Mouse (Mus musculus): ENCODE measurements around the gene Nhej1.

Nhej1 gene

DNA sequence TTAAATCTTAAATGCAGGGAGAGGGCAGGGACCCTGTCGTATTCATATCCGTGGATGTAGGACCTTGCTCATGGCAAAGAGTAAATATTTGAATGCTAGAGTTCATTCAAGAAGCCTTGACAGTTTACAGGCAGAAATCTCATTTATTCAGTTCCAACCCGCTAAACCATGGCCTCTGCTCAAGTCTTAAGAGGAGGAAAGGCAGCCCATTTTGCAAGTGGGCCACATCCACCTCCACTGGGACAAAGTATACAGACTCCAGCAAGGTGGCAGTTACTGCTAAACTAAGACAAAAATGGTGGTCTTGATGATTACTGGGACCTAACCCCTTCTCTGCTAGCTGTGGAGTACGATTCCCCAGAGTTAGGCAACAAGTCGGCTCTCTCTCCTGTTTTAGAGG is 418 bp upstream of the Nhej1 start:
- DNase-seq (ENCODE audit: low spot score), result no peak

DNA sequence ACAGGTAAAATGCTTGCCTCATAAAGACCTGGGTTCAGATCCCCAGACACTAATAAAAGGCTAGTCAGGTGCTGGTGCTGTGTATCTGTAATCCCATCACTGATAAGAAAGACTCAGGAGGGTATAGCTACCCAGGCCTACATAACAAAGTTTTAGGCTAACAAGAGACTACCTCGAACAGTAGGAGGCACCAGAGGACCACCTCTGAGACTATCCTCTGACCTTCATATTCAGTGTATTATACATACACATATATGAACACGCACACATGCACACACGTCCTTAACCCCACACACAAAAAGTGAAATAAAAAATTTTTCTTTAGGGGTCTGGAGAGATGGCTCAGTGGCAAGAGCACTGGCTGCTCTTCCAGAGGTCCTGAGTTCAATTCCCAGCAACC is 2.8 kb downstream of the Nhej1 start:
- DNase-seq (ENCODE audit: low spot score), result no peak

DNA sequence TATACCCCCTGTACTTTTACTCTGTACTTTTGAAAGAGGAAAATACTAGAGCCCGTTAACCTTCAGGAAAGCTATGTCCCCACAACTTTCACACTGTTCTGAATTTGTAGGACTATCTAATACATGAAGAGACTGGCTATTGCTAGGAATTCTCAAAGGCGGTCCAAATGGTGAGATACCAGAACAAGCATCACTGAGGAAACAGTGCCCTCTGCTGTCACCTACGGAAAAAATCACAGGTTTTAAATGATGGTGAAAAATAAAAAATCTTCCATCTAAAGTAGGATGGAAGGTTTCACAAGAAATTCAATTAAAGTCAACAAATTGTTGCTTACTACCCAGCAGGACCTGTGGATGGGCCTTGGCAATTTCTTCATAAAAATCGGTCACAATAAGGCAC is 72.9 kb downstream of the Nhej1 start:
- no peak for DNase-seq (ENCODE audit: low spot score)

DNA sequence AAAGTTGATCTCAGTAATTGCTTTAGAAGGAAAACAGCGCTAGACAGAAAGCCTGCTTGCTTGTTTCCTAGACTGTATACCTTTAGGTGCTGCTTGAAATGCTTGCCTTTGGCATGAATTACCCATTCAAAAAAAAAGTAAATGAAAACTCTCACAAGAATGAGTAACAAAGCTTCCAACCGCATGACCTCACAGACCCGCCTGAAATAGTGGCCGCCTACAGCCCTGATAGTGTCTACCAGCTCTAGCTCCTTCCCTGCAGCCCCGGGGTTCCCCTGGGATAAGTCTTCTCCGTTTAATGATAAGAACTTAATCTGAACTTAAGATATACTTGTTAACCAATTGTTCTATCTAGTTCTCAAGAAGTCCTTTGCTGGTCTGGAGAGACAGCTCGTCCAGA is 73.6 kb downstream of the Nhej1 start:
- no peak for DNase-seq (ENCODE audit: low spot score)

DNA sequence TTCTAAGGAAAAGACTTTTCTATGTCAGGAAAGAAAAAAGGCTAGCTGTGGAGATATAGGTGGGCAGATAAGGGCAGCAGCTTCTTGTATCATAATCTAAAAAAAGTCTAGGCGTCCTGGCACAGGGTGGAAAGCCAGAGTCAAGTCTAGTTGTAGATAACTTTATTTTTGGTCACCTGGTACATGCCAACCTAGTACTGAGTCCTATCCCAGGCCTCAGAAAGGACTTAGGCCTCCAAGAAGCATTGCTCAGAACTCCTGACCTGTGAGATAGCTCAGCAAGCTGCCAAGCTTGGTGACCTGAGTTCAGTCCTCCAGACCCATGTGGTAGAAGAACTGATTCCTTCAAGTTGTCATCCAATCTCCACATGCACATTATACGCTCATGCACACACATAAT is 76.4 kb downstream of the Nhej1 start:
- DNase-seq (ENCODE audit: low spot score), result no peak

DNA sequence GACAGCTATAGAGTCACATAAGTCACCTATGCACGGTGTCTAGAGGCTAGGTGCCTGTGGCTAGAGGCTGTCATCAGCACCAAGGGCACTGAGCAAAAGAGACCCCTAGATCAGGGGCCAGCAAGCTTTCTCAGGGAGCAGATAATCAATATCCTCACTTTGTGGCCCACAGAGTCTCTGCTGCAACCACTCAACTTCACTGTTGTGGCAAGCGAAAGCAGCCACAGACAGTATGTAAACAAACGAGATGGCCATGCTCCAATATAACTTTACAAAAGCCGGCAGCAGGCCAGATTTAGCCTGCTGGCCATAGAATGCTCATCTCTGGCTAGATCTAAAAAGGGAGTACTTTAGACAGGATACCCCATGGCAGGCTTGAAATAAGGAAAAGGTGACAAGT is 77.0 kb downstream of the Nhej1 start:
- no peak for DNase-seq (ENCODE audit: low spot score)

DNA sequence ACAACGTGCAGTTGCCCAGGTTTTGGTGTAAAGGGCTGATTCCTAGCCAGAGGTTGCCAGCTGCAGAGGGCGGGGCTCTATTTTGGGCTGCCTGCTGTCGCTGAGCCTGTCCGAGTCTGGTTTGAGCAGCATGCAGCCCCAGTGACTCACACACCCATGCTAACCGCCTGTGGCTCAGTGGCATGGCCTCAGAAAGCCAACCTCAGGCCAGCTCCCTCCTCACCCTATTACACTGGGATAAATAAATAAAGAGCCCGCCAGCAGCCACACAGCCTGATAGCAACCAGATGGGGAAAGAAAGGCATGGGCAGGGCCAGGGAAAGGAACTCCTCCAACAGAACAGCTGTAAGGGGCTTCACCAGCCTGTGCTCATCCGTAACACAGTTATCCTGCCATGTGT is 84.6 kb downstream of the Nhej1 start:
- no peak for DNase-seq (ENCODE audit: low spot score)

DNA sequence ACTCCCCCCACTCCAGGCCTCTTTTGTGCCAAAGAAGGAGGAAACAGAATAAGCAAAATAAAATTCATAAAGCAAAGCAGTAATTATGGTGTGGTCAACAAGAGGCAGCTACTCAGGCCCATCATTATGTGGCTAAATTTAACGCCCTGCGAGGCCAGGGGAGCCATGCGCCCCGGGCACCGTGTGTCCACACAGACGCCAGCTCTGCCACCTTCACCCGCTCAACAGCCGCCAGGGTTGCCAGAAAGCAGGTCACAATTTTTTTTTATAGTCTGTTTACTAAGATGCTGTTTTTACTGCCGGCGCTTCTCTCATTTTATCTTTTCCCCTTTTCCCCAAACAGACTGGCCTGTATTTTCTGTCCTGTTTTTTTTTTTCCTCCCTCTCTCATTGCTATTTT is 93.0 kb downstream of the Nhej1 start:
- DNase-seq (ENCODE audit: low spot score), result no peak

DNA sequence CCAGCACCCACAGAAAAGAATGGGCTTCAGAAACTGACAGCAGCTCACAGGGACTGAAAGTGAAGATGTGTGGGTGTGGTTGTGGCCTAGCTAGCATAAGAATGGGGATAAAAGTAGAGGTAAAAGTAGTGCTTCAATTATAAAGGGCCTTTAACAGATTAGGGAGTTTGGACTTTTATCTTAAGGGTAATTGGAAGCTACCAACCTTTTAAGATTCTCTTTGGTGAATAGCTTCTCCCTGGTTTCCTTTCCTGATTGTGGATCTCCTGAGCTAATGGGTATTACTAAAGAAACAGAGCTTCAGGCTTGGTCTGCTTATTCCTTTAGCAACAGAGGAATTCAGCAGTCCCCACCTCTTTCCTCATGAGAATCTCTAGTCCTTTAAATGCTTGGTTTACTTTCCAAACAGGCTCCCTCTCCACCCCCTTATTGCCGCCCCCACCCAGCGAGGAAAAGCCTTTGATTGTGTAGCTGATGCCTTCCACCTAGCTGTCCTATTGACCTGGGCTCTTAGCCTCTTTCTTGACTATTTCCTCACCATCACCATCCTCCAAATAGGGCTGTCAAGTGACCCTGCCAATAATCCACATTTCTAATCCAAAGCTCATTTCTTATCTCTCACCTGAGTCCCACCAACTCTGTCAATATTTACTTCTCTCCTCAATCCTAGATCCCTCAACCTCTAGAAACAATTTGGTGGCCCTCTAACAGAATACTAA is 97.8 kb downstream of the Nhej1 start:
- DNase-seq (ENCODE audit: low spot score), result no peak

DNA sequence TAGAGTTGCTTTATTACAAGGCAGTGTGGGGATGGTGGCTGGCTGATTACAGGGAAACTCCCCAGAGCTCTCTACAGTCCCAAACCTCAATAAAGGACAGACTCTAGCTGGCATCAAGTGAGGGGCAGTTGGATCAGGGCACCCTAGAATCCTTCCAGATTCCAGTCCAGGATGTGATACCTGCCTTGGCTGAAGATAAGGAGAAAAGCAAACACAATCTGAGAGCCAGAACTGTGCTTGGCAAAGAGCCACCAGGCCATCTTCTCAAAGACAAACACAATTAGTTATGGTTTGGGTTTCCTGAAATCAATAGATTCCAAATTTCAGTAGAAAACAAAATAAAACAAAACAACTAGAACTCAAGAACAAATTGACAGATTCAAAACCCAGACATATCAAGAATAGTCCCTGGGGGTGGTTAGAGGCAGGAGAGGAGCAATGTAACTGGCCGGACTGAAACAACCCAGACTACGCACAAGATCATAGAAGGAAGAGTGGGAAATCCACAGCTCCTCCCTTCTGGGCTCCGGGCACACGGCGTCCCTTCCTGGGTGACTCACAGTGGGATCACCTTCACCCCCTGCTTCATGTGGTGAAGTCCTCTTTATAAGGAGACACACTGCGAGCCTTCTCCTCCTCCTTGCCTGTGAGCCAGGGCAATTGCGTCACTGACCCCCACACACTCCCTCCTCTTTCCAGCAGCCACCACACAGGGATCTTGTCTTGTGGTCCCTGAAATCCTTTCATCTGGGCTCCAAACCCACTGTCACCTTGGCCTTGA is 100.4 kb downstream of the Nhej1 start:
- DNase-seq (ENCODE audit: low spot score), result no peak

DNA sequence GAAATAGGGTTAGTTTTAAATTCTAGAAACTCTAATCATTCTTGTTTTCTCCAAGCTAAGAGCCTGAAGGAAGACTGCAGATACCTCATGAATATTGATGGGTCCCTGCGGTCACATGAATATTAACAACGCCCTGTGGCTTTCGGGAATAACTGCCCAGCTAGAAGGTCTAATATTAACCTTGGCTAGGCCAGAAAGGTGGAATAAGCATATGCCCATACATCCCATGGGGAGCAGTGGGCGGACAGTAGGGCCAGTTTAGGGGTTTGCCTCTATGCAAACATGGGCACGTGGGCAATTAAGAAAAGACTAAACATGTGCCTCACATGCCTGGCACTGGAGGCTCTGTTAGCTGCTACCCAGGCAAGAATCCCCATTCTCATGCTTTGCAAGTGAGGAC is 102.8 kb downstream of the Nhej1 start:
- no peak for DNase-seq (ENCODE audit: low spot score)

DNA sequence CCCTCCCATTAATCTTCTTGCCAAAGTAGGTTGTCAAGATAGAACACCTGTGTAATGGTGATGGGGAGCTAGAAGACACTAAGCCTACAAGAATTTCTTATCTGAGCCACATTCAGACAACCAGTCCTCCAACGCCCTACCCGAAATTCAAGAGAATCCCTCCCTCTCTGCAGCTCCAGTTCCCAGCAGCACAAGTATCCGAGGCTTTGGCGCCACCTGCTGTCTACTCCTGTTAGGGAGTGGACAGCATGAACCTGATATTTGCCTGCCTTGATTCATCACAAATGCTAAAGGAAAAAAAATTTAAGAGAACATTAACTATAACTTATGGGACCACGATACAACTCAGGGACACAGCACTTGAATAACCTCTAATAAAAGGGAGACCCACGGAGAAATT is 108.2 kb downstream of the Nhej1 start:
- DNase-seq (ENCODE audit: low spot score), result peak; percentile 86

DNA sequence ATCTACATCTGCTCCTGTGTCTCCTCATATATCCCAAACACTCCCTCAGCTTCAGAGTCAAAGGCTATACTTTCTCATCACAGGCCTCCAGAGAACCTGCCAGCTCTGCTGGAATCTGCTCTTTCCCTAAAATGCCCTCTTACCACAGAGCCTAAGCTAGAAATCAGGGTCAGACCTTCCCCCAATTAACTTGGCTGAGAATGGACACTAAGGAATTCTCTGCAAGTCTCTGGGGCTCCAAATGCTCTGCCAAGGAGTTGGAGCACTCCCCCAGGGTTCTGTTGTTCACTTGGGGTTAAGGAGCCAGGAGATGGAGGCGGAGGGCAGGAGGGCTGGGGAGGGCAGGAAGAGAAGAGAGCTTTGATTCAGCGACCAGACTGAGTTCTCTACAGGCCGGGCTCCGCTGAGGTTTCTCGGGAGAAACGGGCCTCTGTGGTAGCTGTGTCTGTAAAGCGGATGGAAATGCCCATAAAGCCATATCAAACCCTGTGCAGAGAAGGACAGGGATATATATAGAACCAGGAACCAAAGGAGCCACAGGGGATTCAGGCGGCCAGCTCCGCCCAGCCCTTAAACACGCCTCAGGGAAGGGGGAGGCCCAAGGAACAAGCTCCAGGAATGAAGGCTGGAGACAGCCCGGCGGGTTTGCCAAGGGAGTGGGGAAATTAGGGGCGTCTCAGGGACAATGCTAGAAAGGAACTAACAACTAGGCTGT is 109.3 kb downstream of the Nhej1 start:
- DNase-seq (ENCODE audit: low spot score), result no peak

DNA sequence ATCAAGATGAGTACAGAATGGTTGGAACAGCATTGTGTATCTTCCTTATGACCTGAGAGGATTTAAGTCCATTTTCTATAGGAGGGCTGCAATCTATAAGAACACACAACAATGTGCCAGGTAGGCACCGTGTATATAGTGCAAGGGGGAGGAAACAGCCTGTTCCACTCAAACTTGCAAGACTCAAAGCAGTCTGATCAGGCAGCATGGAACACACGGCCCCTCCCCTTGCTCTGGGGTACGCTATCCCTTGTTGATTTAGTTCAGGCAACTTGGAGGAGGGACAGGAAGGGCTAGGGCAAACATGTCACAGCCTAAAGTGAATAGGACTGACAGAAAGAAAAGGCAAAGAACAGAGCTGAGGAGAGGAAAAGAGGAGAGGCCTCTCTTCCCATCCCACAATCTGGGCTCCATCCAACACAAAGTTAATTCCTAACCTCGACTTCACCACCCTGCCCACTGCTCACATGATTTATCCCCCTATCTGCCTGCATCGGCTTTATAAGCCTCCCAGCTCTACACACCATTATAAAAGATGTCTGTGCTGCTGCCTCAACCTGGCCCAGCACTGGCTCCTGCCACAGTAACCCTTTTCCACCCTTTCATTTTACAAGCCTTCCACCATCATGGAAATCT is 110.7 kb downstream of the Nhej1 start:
- DNase-seq (ENCODE audit: low spot score), result no peak

DNA sequence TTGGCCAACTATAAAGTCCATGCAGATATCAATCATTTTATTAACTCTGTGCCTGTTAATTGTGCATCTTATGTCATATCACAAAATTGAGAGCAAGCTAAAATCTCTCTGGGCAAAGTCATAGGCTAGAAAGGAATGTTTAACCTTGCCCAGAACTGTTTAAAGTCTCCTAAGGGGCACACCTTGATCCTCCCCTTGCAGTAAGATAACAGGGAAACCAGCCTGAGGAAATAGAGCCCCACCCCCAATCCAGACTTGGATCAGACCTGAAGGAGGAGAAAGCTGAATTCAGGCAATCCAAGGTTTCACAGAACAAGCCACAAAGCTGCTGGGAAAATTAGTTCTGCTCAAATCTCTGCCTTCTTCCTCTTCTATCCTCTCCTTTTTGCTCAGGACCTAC is 114.2 kb downstream of the Nhej1 start:
- no peak for DNase-seq (ENCODE audit: low spot score)

DNA sequence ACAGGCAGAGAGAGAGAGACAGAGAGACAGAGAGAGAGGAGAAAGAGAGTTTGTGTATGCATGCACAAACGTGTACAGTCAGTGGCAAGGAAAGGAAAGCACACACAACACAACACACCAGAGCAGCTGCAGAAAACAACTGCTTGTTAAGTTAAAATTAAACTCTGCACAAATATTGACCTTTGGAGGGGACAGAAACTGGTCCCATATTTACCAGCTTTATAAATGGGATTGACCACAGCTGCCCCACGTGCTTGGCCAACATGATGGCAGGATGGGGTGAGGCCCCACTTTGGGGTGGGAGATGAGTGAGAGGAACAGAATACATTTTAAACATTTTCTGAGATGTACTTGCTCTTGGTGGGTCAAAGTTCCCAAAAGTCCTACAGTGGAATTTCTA is 114.8 kb downstream of the Nhej1 start:
- DNase-seq (ENCODE audit: low spot score), result no peak

DNA sequence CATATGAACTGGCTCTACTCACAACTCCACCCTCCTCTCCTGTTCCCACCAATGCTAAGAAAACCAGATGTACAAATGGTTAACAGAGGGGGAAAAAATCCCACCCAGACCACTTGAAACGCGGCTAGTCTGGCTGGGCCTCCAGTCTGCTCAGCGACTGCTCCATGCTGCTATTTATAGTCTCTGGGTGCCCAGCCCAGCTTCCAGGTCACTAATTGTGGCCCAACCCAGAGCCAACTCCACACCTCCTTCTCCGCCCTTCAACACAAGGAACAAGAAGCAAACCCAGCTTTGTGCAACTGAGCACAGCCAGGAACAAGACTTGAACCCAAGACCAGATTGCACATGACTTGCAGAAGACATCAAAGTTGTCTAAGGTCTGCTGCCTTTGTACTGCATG is 119.0 kb downstream of the Nhej1 start:
- no peak for DNase-seq (ENCODE audit: low spot score)

DNA sequence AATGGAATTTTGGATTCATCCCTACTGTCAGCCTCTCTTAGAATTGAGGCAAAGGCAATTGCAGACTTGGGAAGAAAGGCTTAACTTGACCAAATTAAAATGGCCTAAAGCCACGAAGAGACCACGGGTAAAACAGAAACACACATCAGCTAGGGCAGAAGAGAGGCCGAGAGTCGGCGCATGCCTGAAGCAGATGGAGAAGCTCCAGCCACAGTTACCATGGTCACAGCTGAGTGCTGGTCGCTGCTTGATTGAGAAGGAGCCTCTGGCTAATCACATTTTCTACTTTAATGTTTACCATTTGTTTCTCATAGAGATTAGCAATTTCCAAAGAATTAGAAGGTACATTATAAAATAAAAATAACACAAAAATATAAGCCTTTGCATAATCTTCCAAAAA is 123.8 kb downstream of the Nhej1 start:
- no peak for DNase-seq (ENCODE audit: low spot score)

DNA sequence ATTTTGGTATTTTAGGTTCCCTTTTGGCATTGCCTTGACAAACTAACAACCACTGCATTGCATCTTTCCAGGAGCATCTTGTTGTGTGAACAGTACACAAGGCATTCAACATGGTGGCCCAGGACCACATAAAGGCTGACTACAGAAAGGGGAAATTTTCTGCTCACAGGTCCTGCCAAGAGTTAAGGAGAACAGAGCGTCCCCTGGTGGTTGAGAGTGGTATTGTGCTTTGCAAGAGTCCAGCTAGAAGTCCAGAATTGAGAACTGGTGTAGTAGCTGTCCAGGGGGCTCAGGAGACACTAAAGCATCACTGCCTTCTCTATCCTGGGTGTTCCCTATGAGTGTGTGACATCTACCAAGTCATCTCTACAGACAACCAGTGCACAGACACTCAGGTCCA is 124.5 kb downstream of the Nhej1 start:
- DNase-seq (ENCODE audit: low spot score), result peak; percentile 38

DNA sequence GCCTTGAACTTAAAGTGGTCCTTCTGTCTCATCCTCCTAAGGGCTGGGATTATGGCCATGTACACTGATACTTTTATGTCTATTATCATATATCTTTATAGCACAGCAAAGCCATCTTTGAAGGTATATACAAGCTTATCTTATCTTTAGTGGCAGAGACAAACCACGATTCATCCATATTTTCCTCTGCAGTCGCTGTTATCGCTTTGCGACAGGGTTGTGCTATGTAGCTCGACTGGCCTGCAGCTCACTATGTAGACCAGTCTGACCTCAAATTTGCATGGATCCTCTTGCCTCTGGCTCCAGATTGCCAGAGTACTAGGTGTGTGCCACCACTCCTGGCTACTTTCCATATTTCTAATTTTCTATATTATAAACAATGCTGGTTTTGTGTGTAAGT is 125.8 kb downstream of the Nhej1 start:
- no peak for DNase-seq (ENCODE audit: low spot score)

DNA sequence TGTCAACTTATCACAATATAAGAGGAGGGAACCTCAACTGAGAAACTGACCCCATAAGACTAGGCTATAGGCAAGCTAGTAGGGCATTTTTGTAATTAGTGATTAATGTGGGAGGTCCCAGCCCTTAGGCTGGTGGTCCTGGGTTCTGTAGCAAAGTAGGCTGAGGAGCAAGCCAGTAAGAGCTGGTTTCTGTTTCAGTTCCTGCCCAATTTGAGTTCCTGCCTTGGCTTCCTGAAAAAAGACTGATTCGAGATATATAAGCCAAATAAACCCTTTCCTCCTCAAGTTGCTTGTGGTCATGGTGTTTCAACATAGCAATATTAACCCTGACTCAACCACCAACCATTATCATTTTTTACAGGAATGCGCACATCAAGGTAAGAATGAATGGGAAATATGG is 127.8 kb downstream of the Nhej1 start:
- no peak for DNase-seq (ENCODE audit: low spot score)

DNA sequence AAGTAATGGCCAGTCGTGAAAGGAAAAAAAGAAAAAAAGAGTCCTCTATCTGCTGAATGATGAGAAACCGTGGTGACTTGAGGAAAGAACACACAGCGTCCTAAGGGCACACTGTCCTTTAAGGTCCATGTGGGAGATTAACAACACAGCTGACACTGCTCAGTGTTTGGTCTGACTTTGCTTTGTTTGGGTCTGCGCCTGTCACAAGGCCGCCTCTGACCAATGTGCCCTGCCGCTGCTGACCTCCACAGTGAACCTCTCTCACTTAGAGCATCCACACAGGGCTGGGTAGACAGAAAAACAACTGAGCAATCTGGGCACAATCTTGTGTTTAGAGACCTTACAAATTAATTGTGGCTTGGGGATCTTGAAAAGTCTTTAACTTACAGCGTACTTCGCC is 148.0 kb downstream of the Nhej1 start:
- no peak for DNase-seq (ENCODE audit: low spot score)

DNA sequence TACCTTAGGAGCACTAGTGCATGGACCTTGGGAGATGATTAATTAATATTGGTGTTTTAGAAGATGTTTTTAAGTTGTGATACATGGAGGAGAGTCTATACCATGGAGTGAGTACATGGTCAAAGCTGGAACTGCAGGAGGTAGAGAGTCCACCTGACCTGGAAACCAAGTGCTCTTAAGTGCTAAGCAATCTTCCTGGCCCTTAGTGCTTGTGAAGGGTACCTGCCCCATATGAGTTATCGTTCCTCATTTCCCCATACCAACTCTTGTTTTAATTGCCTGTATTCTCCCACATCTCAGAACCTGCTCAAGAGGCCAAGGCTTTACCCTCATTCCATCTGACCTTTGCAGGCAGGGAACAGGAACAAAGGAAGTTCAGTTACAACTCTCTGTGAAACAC is 149.1 kb downstream of the Nhej1 start:
- DNase-seq (ENCODE audit: low spot score), result no peak

Data from urinary bladder, postnatal 25 days (tissue).